Mouse (Mus musculus) megakaryocyte, embryonic 14.5 days (primary cell): ENCODE data around the gene Grik5. TPM values are rescaled to one million over a fixed set of nuclear protein-coding genes. Genes with fewer than 3 reads are reported as not detected.

Source experiments
- H3K27me3 ChIP-seq: replicated peaks from 2 replicates; pipeline ENCODE3; 2012; ENCODE audit warnings: inconsistent platforms
- H3K36me3 ChIP-seq: replicated peaks from 2 replicates; pipeline ENCODE3; 2012; ENCODE audit warnings: low read length, inconsistent platforms, mixed read lengths
- H3K4me1 ChIP-seq: 2 replicates; pipeline ENCODE4 v1.6.1; 2012; ENCODE audit warnings: inconsistent platforms
- H3K4me3 ChIP-seq: replicated peaks from 2 replicates; pipeline ENCODE3; 2012; ENCODE audit warnings: moderate library complexity, mild to moderate bottlenecking, inconsistent platforms
- H3K9me3 ChIP-seq: 2 replicates; pipeline ENCODE4 v1.6.1; 2012; ENCODE audit warnings: inconsistent platforms
- FLI1 ChIP-seq: IDR thresholded peaks from 2 replicates; pipeline ENCODE4 v1.6.1; 2012; ENCODE audit warnings: low read length, inconsistent platforms, mixed read lengths
- GATA1 ChIP-seq: IDR thresholded peaks from 3 replicates; pipeline ENCODE4 v1.6.1; 2012; ENCODE audit warnings: mixed read lengths, low read length, inconsistent platforms, borderline replicate concordance
- polyA plus RNA-seq: library from polyadenylated mRNA; stranded (reverse); fragments of >175 nt; gene quantifications from 2 replicates; pipeline ENCODE4 v1.2.3, GENCODE M21; 2012; ENCODE audit warnings: low replicate concordance; ENCODE audit not compliant: insufficient read depth

Grik5 gene
- polyA plus RNA-seq, 1 experiment: 6.5 TPM

GRCm38 (mm10) chr7:25041921-25042320 lies 30.2 kb downstream of the Grik5 start:
- H3K9me3 ChIP-seq: no peaks in the 10 kb centered on the region
- TF ChIP-seq GATA1 (no peak), FLI1 (no peak)
- H3K4me3 ChIP-seq: no peak overlapping the region
- H3K36me3 ChIP-seq: peaks cover 59% of the 10 kb centered on the region
- no peaks in the 10 kb centered on the region for H3K4me1 ChIP-seq
- peaks cover 9% of the 10 kb centered on the region for H3K27me3 ChIP-seq

- Histone ChIP-seq H3K27me3 (peaks cover 8% of the 10 kb centered on the region), H3K4me3 (no peak overlapping the region), H3K36me3 (peaks cover 21% of the 10 kb centered on the region), H3K4me1 (peaks cover 7% of the 10 kb centered on the region), H3K9me3 (no peaks in the 10 kb centered on the region)
- TF ChIP-seq FLI1 (no peak), GATA1 (no peak)
Observed at GRCm38 (mm10) chr7:25035916-25036315, 36.2 kb downstream of the Grik5 start.

GRCm38 (mm10) chr7:25034796-25035195 lies 37.4 kb downstream of the Grik5 start:
- peaks cover 13% of the 10 kb centered on the region for H3K36me3 ChIP-seq
- peaks cover 4% of the 10 kb centered on the region for H3K27me3 ChIP-seq
- H3K9me3 ChIP-seq: no peaks in the 10 kb centered on the region
- H3K4me3 ChIP-seq: no peak overlapping the region
- peaks cover 13% of the 10 kb centered on the region for H3K4me1 ChIP-seq
- TF ChIP-seq GATA1 (no peak), FLI1 (no peak)

GRCm38 (mm10) chr7:25031528-25031927 lies 40.6 kb downstream of the Grik5 start:
- Histone ChIP-seq H3K4me3 (no peak overlapping the region), H3K4me1 (peaks cover 40% of the 10 kb centered on the region), H3K36me3 (peaks cover 20% of the 10 kb centered on the region), H3K9me3 (no peaks in the 10 kb centered on the region), H3K27me3 (peaks cover 4% of the 10 kb centered on the region)
- TF ChIP-seq FLI1 (no peak), GATA1 (no peak)

- Histone ChIP-seq H3K36me3 (peaks cover 17% of the 10 kb centered on the region), H3K9me3 (no peaks in the 10 kb centered on the region), H3K4me3 (no peak overlapping the region), H3K4me1 (peaks cover 49% of the 10 kb centered on the region), H3K27me3 (peaks cover 4% of the 10 kb centered on the region)
- no peak for TF ChIP-seq FLI1
- no peak for TF ChIP-seq GATA1
Observed at GRCm38 (mm10) chr7:25030032-25030753, 42.0 kb downstream of the Grik5 start.

GRCm38 (mm10) chr7:25026452-25026851 lies 45.7 kb downstream of the Grik5 start:
- H3K27me3 ChIP-seq: peaks cover 12% of the 10 kb centered on the region
- H3K9me3 ChIP-seq: no peaks in the 10 kb centered on the region
- H3K36me3 ChIP-seq: peaks cover 22% of the 10 kb centered on the region
- H3K4me3 ChIP-seq: peak overlapping the region; percentile 43
- H3K4me1 ChIP-seq: peaks cover 42% of the 10 kb centered on the region
- TF ChIP-seq FLI1 (no peak), GATA1 (no peak)

GRCm38 (mm10) chr7:25025855-25026439 lies 46.2 kb downstream of the Grik5 start:
- H3K27me3 ChIP-seq: peaks cover 12% of the 10 kb centered on the region
- H3K4me3 ChIP-seq: no peak overlapping the region
- TF ChIP-seq FLI1 (no peak), GATA1 (no peak)
- peaks cover 42% of the 10 kb centered on the region for H3K4me1 ChIP-seq
- H3K36me3 ChIP-seq: peaks cover 24% of the 10 kb centered on the region
- H3K9me3 ChIP-seq: no peaks in the 10 kb centered on the region

- peaks cover 77% of the 10 kb centered on the region for H3K27me3 ChIP-seq
- H3K36me3 ChIP-seq: peaks cover 22% of the 10 kb centered on the region
- H3K4me3 ChIP-seq: no peak overlapping the region
- H3K4me1 ChIP-seq: peaks cover 49% of the 10 kb centered on the region
- TF ChIP-seq FLI1 (no peak), GATA1 (no peak)
- H3K9me3 ChIP-seq: 0 out of 2 replicates have a peak, but pooled peaks cover 2% of the 10 kb centered on the region
Observed at GRCm38 (mm10) chr7:25011592-25011991, 60.6 kb downstream of the Grik5 start.

- H3K27me3 ChIP-seq: peaks cover 84% of the 10 kb centered on the region
- peak overlapping the region; percentile 88 for H3K4me3 ChIP-seq
- H3K9me3 ChIP-seq: no peaks in the 10 kb centered on the region
- H3K4me1 ChIP-seq: peaks cover 54% of the 10 kb centered on the region
- TF ChIP-seq FLI1: no peak
- no peak for TF ChIP-seq GATA1
- peaks cover 12% of the 10 kb centered on the region for H3K36me3 ChIP-seq
Observed at GRCm38 (mm10) chr7:25010090-25010913, 61.8 kb downstream of the Grik5 start.

GRCm38 (mm10) chr7:25009099-25009700 lies 62.9 kb downstream of the Grik5 start:
- peaks cover 7% of the 10 kb centered on the region for H3K36me3 ChIP-seq
- no peaks in the 10 kb centered on the region for H3K9me3 ChIP-seq
- no peak overlapping the region for H3K4me3 ChIP-seq
- peaks cover 88% of the 10 kb centered on the region for H3K27me3 ChIP-seq
- no peak for TF ChIP-seq FLI1
- TF ChIP-seq GATA1: no peak
- H3K4me1 ChIP-seq: peaks cover 57% of the 10 kb centered on the region
